Mouse (Mus musculus): ENCODE measurements around the gene Egfem1.

GRCm38 (mm10) chr3:29366907-29367306, 285.1 kb downstream of the Egfem1 start:
- TF ChIP-seq CTCF (conservative IDR thresholded peaks at IDR 0.05; ENCODE audit: low read length): no peak
- TF ChIP-seq POU5F1 (IDR thresholded peaks at IDR 0.05; ENCODE audit: borderline replicate concordance, low read length): no peak

All from E14TG2a.4 (cell line).